Mouse (Mus musculus): ENCODE data around the gene Ttc30b. TPM values are rescaled to one million over a fixed set of nuclear protein-coding genes. Genes with fewer than 3 reads are reported as not detected.

Gene Ttc30b
- 0.57 and 0.68 TPM in 2 replicates for polyA plus RNA-seq (2012; rRNA removed)

GRCm38 (mm10) chr2:75938117-75939063 lies at the start of gene Ttc30b:
Gene Ttc30b (minus strand): TSS chr2:75938585.

GRCm38 (mm10) chr2:75981440-75982081 lies 43.2 kb upstream of the Ttc30b start, which contains the start of gene Ttc30a1:
Gene Ttc30a1 (minus strand): TSS chr2:75981967.

GRCm38 (mm10) chr2:75977752-75978368 lies 39.5 kb upstream of the Ttc30b start, which contains the start of gene Ttc30a2:
Gene Ttc30a2 (minus strand): TSS chr2:75978170.

Other genes starting within 250 kb of the Ttc30b start
- gene Nfe2l2, start 233.9 kb downstream of the Ttc30b start, polyA plus RNA-seq (2012; rRNA removed) = 27.2 and 33.8 TPM in 2 replicates
- gene Agps, start 106.4 kb downstream of the Ttc30b start, polyA plus RNA-seq (2012; rRNA removed) = 6.1 and 7.1 TPM in 2 replicates
- gene Ttc30a2, start 39.6 kb upstream of the Ttc30b start, polyA plus RNA-seq (2012; rRNA removed) = 0.02 and 0.06 TPM in 2 replicates
- gene Ttc30a1, start 43.4 kb upstream of the Ttc30b start, polyA plus RNA-seq (2012; rRNA removed) = 0.92 and 1.1 TPM in 2 replicates